Mouse (Mus musculus) ES-E14 (cell line): Measurements from ENCODE around the gene Arhgap33. TPM values are rescaled to one million over a fixed set of nuclear protein-coding genes. Genes with fewer than 3 reads are reported as not detected.

Experiments
- DNase-seq: peaks from one replicate; pipeline ENCODE4 v3.0.0-alpha.2; 2013; ENCODE audit warnings: low read depth, low spot score
- H3K27ac ChIP-seq: 2 replicates; pipeline ENCODE4 v1.5.1; 2012; ENCODE audit warnings: low read depth, mild to moderate bottlenecking, low read length, moderate library complexity, mixed read lengths; ENCODE audit not compliant: poor library complexity, insufficient read depth, severe bottlenecking
- H3K36me3 ChIP-seq: 2 replicates; pipeline ENCODE4 v1.6.1; 2012; ENCODE audit warnings: mild to moderate bottlenecking, low read length, moderate library complexity, mixed read lengths; ENCODE audit not compliant: control insufficient read depth, poor library complexity, insufficient read depth, severe bottlenecking
- H3K4me1 ChIP-seq, 2 experiments: fragments of 150-350 bp in 1 of 2; sonication (generic) in 1 of 2; 2 replicates each; pipeline ENCODE4 v1.6.1; 2012; ENCODE audit warnings: low read length in 2 of 2, mild to moderate bottlenecking in 1 of 2, mixed read lengths in 1 of 2; ENCODE audit not compliant: control insufficient read depth in 2 of 2, insufficient read depth in 2 of 2, poor library complexity in 1 of 2
- H3K4me3 ChIP-seq, 2 experiments: fragments of 150-350 bp in 1 of 2; sonication (generic) in 1 of 2; 2 replicates each; pipeline ENCODE4 v1.5.1; 2012; ENCODE audit warnings: low read length in 2 of 2, low read depth in 1 of 2, mild to moderate bottlenecking in 1 of 2, mixed read lengths in 1 of 2; ENCODE audit not compliant: insufficient read depth in 1 of 2, poor library complexity in 1 of 2, severe bottlenecking in 1 of 2
- H3K9ac ChIP-seq: 2 replicates; pipeline ENCODE4 v1.6.1; 2012; ENCODE audit warnings: low read depth, mild to moderate bottlenecking, low read length, mixed read lengths; ENCODE audit not compliant: poor library complexity, insufficient read depth, severe bottlenecking
- H3K9me3 ChIP-seq: fragments of 150-350 bp; sonication (generic); 2 replicates; pipeline ENCODE4 v1.6.1; 2012; ENCODE audit warnings: low read depth, mild to moderate bottlenecking, low read length; ENCODE audit not compliant: control insufficient read depth, insufficient read depth
- CHD2 ChIP-seq: IDR thresholded peaks from 2 replicates; pipeline ENCODE4 v1.6.1; 2014; ENCODE audit warnings: mild to moderate bottlenecking, low read depth, low read length, inconsistent platforms
- HCFC1 ChIP-seq: IDR thresholded peaks from 2 replicates; pipeline ENCODE4 v1.6.1; 2012; ENCODE audit warnings: low read length, inconsistent platforms, borderline replicate concordance; ENCODE audit not compliant: insufficient read depth
- MAFK ChIP-seq: IDR thresholded peaks from 2 replicates; pipeline ENCODE4 v1.6.1; 2014; ENCODE audit warnings: mild to moderate bottlenecking, low read depth, low read length, inconsistent platforms; ENCODE audit not compliant: insufficient read depth
- ZC3H11A ChIP-seq: IDR thresholded peaks from 2 replicates; pipeline ENCODE4 v1.6.1; 2012; ENCODE audit warnings: low read depth, mild to moderate bottlenecking, inconsistent platforms, low read length, borderline replicate concordance
- ZNF384 ChIP-seq: IDR thresholded peaks from 2 replicates; pipeline ENCODE4 v1.6.1; 2012; ENCODE audit warnings: low read depth, low read length, inconsistent platforms
- in situ Hi-C, 2 experiments: fragments of 600-800 bp; cut with MboI; formaldehyde crosslinking; loops; one replicate each; pipeline ENCODE4 v1.15.1; 2025; ENCODE audit warnings: low sequenced_read_pairs in 2 of 2, inconsistent platforms in 1 of 2; ENCODE audit not compliant: unreplicated experiment in 2 of 2
- total RNA-seq: library from RNA; depleted of rRNA; stranded (reverse); fragments of 300-350 nt; gene quantifications from 2 replicates; pipeline ENCODE4 v1.2.3, GENCODE M21; 2012

Gene Arhgap33
- total RNA-seq, 1 experiment: 1.0 TPM

DNA sequence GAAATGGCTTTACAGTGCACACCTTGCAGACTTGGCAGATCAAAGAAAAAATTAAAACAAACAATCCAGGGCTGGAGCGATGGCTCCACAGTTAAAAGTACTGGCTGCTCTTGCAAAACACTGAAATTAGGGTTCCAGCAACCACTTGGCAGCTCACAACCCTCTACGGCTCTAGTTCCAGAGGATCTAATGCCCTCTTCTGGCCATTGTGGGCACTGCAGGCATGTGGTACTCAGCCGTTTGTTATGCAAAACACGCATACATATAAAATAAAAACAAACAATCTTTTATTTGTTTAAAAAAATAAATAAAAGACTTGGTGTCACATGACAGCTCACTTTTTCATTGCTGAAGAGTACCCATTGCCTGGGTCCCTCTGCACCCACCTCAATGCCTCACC, 42.1 kb downstream of the Arhgap33 start:
- TF ChIP-seq CHD2 (no peak), ZNF384 (peak; percentile 40; the same call in 1 of the 2 replicates), MAFK (no peak), ZC3H11A (0 out of 2 replicates have a peak, but pooled peaks have one; percentile 41), HCFC1 (no peak)
- no peaks in the 10 kb centered on the region for H3K36me3 ChIP-seq
- no peak overlapping the region for H3K4me3 ChIP-seq
- in situ Hi-C loops: no loop called here
- H3K9me3 ChIP-seq: 0 out of 2 replicates have a peak, but pooled peaks cover 3% of the 10 kb centered on the region
- H3K27ac ChIP-seq: no peak overlapping the region
- H3K9ac ChIP-seq: no peak overlapping the region
- DNase-seq: peak; percentile 83
- H3K4me1 ChIP-seq: no peaks in the 10 kb centered on the region

- Histone ChIP-seq H3K4me1 (no peaks in the 10 kb centered on the region), H3K4me3 (no peak overlapping the region), H3K27ac (no peak overlapping the region), H3K9ac (no peak overlapping the region), H3K9me3 (0 out of 2 replicates have a peak, but pooled peaks cover 3% of the 10 kb centered on the region), H3K36me3 (peaks cover 7% of the 10 kb centered on the region; the same call in 1 of the 2 replicates)
- TF ChIP-seq ZNF384 (no peak), CHD2 (no peak), HCFC1 (no peak), ZC3H11A (no peak), MAFK (no peak)
- no peak for DNase-seq
- in situ Hi-C loops: no loop called here
These were observed 43.9 kb downstream of the Arhgap33 start for GRCm38 (mm10) chr7:30490957-30491307.

DNA sequence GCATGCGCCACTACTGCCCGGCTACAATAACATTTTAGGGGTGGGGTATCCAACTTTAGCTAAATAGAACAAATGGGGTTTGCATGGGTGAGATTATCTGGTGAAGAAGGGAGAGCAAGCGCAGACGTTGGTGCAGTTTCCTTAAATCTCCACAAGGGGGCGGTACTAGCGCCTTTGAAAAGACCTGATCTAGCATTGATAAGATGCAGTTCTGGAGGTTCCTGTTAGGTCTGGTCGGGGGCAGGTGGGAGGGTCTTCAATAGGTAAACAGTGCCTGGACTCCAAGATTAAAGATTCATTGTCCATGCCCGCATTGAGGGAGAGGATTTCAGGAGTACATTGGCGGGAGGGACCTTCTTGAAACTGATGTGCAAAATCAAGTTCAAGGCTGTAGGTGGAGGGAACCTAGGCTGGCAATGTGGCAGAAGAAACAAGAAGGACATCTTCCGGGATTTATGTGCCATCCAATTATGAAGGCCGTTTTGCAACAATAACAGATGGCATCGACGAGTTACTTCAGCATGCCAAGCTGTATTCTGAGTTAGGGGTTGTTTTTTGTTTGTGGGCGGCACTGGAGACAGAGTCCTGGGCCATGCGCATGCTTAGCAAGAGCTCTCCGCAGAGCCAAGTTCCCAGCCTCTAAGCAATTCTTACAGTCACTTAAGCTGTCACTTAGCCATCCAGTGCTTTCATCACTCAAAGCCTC, 44.5 kb downstream of the Arhgap33 start:
- H3K9ac ChIP-seq: peak overlapping the region; percentile 13; the same call in 1 of the 2 replicates
- H3K4me1 ChIP-seq: no peaks in the 10 kb centered on the region
- in situ Hi-C loops: no loop called here
- peak; percentile 84 for DNase-seq
- H3K4me3 ChIP-seq: no peak overlapping the region
- H3K9me3 ChIP-seq: 0 out of 2 replicates have a peak, but pooled peaks cover 3% of the 10 kb centered on the region
- TF ChIP-seq HCFC1 (no peak), CHD2 (no peak), ZC3H11A (no peak), ZNF384 (no peak), MAFK (no peak)
- H3K36me3 ChIP-seq: peaks cover 8% of the 10 kb centered on the region; the same call in 1 of the 2 replicates
- no peak overlapping the region for H3K27ac ChIP-seq

DNA sequence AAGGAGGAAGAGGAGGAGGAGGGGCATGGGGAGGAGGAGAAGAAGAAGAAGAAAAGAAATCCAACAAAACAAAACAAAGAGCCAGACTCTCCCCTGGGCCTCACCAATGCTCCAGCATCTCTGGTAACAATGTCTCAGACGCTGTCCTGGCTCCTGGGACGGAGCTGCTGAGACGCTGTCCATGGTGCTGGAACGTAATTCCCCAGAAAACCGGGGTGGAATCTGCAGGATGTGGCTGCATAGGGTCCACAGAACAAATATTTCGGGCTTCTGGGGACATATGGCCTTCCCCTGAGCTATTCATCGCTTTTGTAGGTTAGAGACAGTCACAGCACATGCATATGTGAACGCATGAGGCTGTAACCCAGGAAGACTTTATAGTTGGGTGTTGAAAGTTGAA, 50.6 kb downstream of the Arhgap33 start:
- H3K4me1 ChIP-seq: no peaks in the 10 kb centered on the region
- TF ChIP-seq ZC3H11A: no peak
- no peak for TF ChIP-seq ZNF384
- TF ChIP-seq MAFK: no peak
- TF ChIP-seq HCFC1: no peak
- TF ChIP-seq CHD2: no peak
- peaks cover 40% of the 10 kb centered on the region for H3K36me3 ChIP-seq
- H3K4me3 ChIP-seq: no peak overlapping the region
- H3K9me3 ChIP-seq: 0 out of 2 replicates have a peak, but pooled peaks cover 3% of the 10 kb centered on the region
- in situ Hi-C loops: no loop called here
- H3K9ac ChIP-seq: no peak overlapping the region
- H3K27ac ChIP-seq: no peak overlapping the region
- no peak for DNase-seq
